Mouse (Mus musculus): Measurements from ENCODE around the gene Ggt7. TPM values are rescaled to one million over a fixed set of nuclear protein-coding genes. Genes with fewer than 3 reads are reported as not detected.

The Ggt7 gene
- polyA plus RNA-seq (2012; rRNA removed), result 35.1 and 42.8 TPM in 2 replicates

GRCm38 (mm10) chr2:155517455-155518423 is at the start of gene Ggt7, which contains the start of gene Acss2:
Gene Ggt7 (minus strand): TSS chr2:155518237.
Gene Acss2 (plus strand): TSS chr2:155517948.
- peak; percentile 84; the same call in 1 of the 2 replicates for TF ChIP-seq CTCF (IDR thresholded peaks at IDR 0.05; ENCODE audit: borderline replicate concordance, control insufficient read depth, extremely low read depth, insufficient read depth, low read length, poor library complexity)
- peak; percentile 67; the same call in 1 of the 2 replicates for TF ChIP-seq POLR2A (IDR thresholded peaks at IDR 0.05; ENCODE audit: control insufficient read depth, extremely low read depth, insufficient read depth, low read length, poor library complexity)
- Histone ChIP-seq H3K4me1 (replicated peaks; ENCODE audit: control insufficient read depth, insufficient read depth, low read length) (peaks cover 24% of the 10 kb centered on the region), H3K36me3 (ENCODE audit: control insufficient read depth, insufficient read depth, low read length) (no peaks in the 10 kb centered on the region), H3K27ac (ENCODE audit: control insufficient read depth, insufficient read depth, low read length) (peak within 1 kb of the TSS; percentile 8; the same call in 1 of the 2 replicates), H3K4me3 (ENCODE audit: control insufficient read depth, insufficient read depth, low read length) (peak within 1 kb of the TSS; percentile 84), H3K27me3 (ENCODE audit: control insufficient read depth, insufficient read depth, low read length) (no peaks in the 10 kb centered on the region)
- 2% methylated on average over 70 of the region's 70 CpGs for WGBS
- peak; percentile 98 for DNase-seq

GRCm38 (mm10) chr2:155567751-155568150 is 49.7 kb upstream of the Ggt7 start:
- H3K27ac ChIP-seq (ENCODE audit: control insufficient read depth, insufficient read depth, low read length), result no peak overlapping the region
- H3K36me3 ChIP-seq (ENCODE audit: control insufficient read depth, insufficient read depth, low read length), result 0 out of 2 replicates have a peak, but pooled peaks cover 3% of the 10 kb centered on the region
- no peak for DNase-seq
- 88% methylated on average over 5 of the region's 5 CpGs for WGBS
- no peaks in the 10 kb centered on the region for H3K4me1 ChIP-seq (replicated peaks; ENCODE audit: control insufficient read depth, insufficient read depth, low read length)
- no peak overlapping the region for H3K4me3 ChIP-seq (ENCODE audit: control insufficient read depth, insufficient read depth, low read length)
- H3K27me3 ChIP-seq (ENCODE audit: control insufficient read depth, insufficient read depth, low read length), result no peaks in the 10 kb centered on the region
- TF ChIP-seq POLR2A (IDR thresholded peaks at IDR 0.05; ENCODE audit: control insufficient read depth, extremely low read depth, insufficient read depth, low read length, poor library complexity) (no peak), CTCF (IDR thresholded peaks at IDR 0.05; ENCODE audit: borderline replicate concordance, control insufficient read depth, extremely low read depth, insufficient read depth, low read length, poor library complexity) (no peak)

GRCm38 (mm10) chr2:155562934-155563333 is 44.9 kb upstream of the Ggt7 start:
- Histone ChIP-seq H3K4me3 (ENCODE audit: control insufficient read depth, insufficient read depth, low read length) (no peak overlapping the region), H3K27ac (ENCODE audit: control insufficient read depth, insufficient read depth, low read length) (no peak overlapping the region), H3K27me3 (ENCODE audit: control insufficient read depth, insufficient read depth, low read length) (no peaks in the 10 kb centered on the region), H3K4me1 (replicated peaks; ENCODE audit: control insufficient read depth, insufficient read depth, low read length) (no peaks in the 10 kb centered on the region), H3K36me3 (ENCODE audit: control insufficient read depth, insufficient read depth, low read length) (peaks cover 3% of the 10 kb centered on the region; the same call in 1 of the 2 replicates)
- DNase-seq, result no peak
- WGBS, result 92% methylated on average over 4 of the region's 4 CpGs
- TF ChIP-seq POLR2A (IDR thresholded peaks at IDR 0.05; ENCODE audit: control insufficient read depth, extremely low read depth, insufficient read depth, low read length, poor library complexity), result no peak
- TF ChIP-seq CTCF (IDR thresholded peaks at IDR 0.05; ENCODE audit: borderline replicate concordance, control insufficient read depth, extremely low read depth, insufficient read depth, low read length, poor library complexity), result no peak

GRCm38 (mm10) chr2:155562209-155562608 is 44.2 kb upstream of the Ggt7 start:
- H3K4me3 ChIP-seq (ENCODE audit: control insufficient read depth, insufficient read depth, low read length), result no peak overlapping the region
- H3K4me1 ChIP-seq (replicated peaks; ENCODE audit: control insufficient read depth, insufficient read depth, low read length), result no peaks in the 10 kb centered on the region
- no peaks in the 10 kb centered on the region for H3K27me3 ChIP-seq (ENCODE audit: control insufficient read depth, insufficient read depth, low read length)
- no peak for DNase-seq
- no peak overlapping the region for H3K27ac ChIP-seq (ENCODE audit: control insufficient read depth, insufficient read depth, low read length)
- 61% methylated on average over 1 of the region's 1 CpGs for whole genome bisulfite sequencing
- H3K36me3 ChIP-seq (ENCODE audit: control insufficient read depth, insufficient read depth, low read length), result peaks cover 3% of the 10 kb centered on the region; the same call in 1 of the 2 replicates
- no peak for TF ChIP-seq POLR2A (IDR thresholded peaks at IDR 0.05; ENCODE audit: control insufficient read depth, extremely low read depth, insufficient read depth, low read length, poor library complexity)
- no peak for TF ChIP-seq CTCF (IDR thresholded peaks at IDR 0.05; ENCODE audit: borderline replicate concordance, control insufficient read depth, extremely low read depth, insufficient read depth, low read length, poor library complexity)

- DNase-seq, result no peak
- Histone ChIP-seq H3K27me3 (ENCODE audit: control insufficient read depth, insufficient read depth, low read length) (no peaks in the 10 kb centered on the region), H3K4me3 (ENCODE audit: control insufficient read depth, insufficient read depth, low read length) (no peak overlapping the region), H3K36me3 (ENCODE audit: control insufficient read depth, insufficient read depth, low read length) (no peaks in the 10 kb centered on the region), H3K27ac (ENCODE audit: control insufficient read depth, insufficient read depth, low read length) (peak overlapping the region; percentile 51), H3K4me1 (replicated peaks; ENCODE audit: control insufficient read depth, insufficient read depth, low read length) (peaks cover 22% of the 10 kb centered on the region)
- 35% methylated on average over 2 of the region's 2 CpGs for WGBS
- TF ChIP-seq CTCF (IDR thresholded peaks at IDR 0.05; ENCODE audit: borderline replicate concordance, control insufficient read depth, extremely low read depth, insufficient read depth, low read length, poor library complexity) (no peak), POLR2A (IDR thresholded peaks at IDR 0.05; ENCODE audit: control insufficient read depth, extremely low read depth, insufficient read depth, low read length, poor library complexity) (no peak)
These were observed 36.5 kb upstream of the Ggt7 start for GRCm38 (mm10) chr2:155554426-155554985.

- H3K27ac ChIP-seq (ENCODE audit: control insufficient read depth, insufficient read depth, low read length), result peak overlapping the region; percentile 100
- no peaks in the 10 kb centered on the region for H3K36me3 ChIP-seq (ENCODE audit: control insufficient read depth, insufficient read depth, low read length)
- peaks cover 22% of the 10 kb centered on the region for H3K4me1 ChIP-seq (replicated peaks; ENCODE audit: control insufficient read depth, insufficient read depth, low read length)
- peak; percentile 76 for DNase-seq
- TF ChIP-seq CTCF (IDR thresholded peaks at IDR 0.05; ENCODE audit: borderline replicate concordance, control insufficient read depth, extremely low read depth, insufficient read depth, low read length, poor library complexity), result no peak
- no peak for TF ChIP-seq POLR2A (IDR thresholded peaks at IDR 0.05; ENCODE audit: control insufficient read depth, extremely low read depth, insufficient read depth, low read length, poor library complexity)
- H3K4me3 ChIP-seq (ENCODE audit: control insufficient read depth, insufficient read depth, low read length), result no peak overlapping the region
- no peaks in the 10 kb centered on the region for H3K27me3 ChIP-seq (ENCODE audit: control insufficient read depth, insufficient read depth, low read length)
These were observed 34.9 kb upstream of the Ggt7 start for GRCm38 (mm10) chr2:155552949-155553354.

Measured in thymus, adult 2 months (tissue).